Mouse (Mus musculus) spleen, postnatal 14 days (tissue): ENCODE data around the gene Gm20737.
"Not testable (repeated sequence)": the region's sequence is repeated elsewhere in the genome, so short reads cannot be mapped to it uniquely, and the experiment has no call there.

Source experiments
- DNase-seq, 2 experiments: peaks; one replicate each; pipeline ENCODE4 v3.0.0; 2021 to 2022; ENCODE audit warnings: low spot score in 2 of 2

Gene Gm20737

GRCm38 (mm10) chrY:10535942-10536341, at the start of gene Gm20737:
Gene Gm20737 (minus strand): TSS chrY:10536042.
- DNase-seq, result not testable (repeated sequence)

DNA sequence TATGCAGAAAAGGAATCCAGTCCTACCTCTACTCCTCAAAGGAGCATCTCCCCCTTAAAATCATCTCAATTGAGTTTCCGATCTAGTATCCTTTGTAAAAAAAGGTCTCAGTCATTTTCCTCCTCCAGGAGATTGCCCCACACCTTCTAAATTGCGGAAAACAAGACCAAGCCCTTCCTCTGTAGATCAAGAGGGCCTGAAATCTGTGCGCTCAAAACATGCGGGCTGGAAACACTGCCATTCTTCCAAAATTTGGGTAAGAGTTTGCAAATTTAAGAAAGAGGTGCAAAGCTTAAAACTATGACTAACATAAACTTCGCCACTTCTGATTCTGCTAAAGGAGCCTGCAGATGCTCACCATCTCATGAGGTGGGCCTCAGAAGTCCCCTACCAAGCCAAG, 17.3 kb upstream of the Gm20737 start, which contains the start of gene Gm21775:
Gene Gm21775, plus strand, starts transcription at position 301 of the 400 bp plus-strand sequence.
- not testable (repeated sequence) for DNase-seq
